Mouse (Mus musculus) ES-E14 (cell line): Measurements from ENCODE around the gene Tgfbr3.

Experiments used
- CHD2 ChIP-seq: IDR thresholded peaks from 2 replicates; pipeline ENCODE4 v1.6.1; 2014; ENCODE audit warnings: mild to moderate bottlenecking, low read depth, low read length, inconsistent platforms
- HCFC1 ChIP-seq: IDR thresholded peaks from 2 replicates; pipeline ENCODE4 v1.6.1; 2012; ENCODE audit warnings: low read length, inconsistent platforms, borderline replicate concordance; ENCODE audit not compliant: insufficient read depth
- MAFK ChIP-seq: IDR thresholded peaks from 2 replicates; pipeline ENCODE4 v1.6.1; 2014; ENCODE audit warnings: mild to moderate bottlenecking, low read depth, low read length, inconsistent platforms; ENCODE audit not compliant: insufficient read depth
- ZC3H11A ChIP-seq: IDR thresholded peaks from 2 replicates; pipeline ENCODE4 v1.6.1; 2012; ENCODE audit warnings: low read depth, mild to moderate bottlenecking, inconsistent platforms, low read length, borderline replicate concordance
- ZNF384 ChIP-seq: IDR thresholded peaks from 2 replicates; pipeline ENCODE4 v1.6.1; 2012; ENCODE audit warnings: low read depth, low read length, inconsistent platforms

DNA sequence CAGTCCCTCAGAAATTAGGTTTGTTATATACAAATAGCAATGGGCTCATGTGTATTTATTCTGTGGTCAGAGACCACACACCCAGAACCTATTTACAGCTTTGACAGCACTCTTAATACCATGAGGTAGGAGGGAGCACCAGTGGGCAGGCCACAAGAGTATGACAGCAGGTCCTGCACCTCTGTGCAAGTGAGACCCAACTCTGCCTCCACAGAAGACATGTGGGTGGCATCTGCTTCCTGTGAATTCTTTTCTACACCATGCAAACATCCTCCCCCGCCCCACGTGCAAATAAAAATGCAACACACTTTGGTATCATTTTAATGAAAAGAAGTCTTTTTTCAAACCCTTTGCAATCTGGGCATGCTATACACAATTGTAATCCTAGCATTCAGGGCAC lies 112.2 kb downstream of the Tgfbr3 start:
- TF ChIP-seq MAFK (no peak), ZC3H11A (no peak), CHD2 (no peak), ZNF384 (no peak), HCFC1 (no peak)
